Mouse (Mus musculus): ENCODE results near the gene Fam71e1.

- no peak for TF ChIP-seq CTCF (IDR thresholded peaks at IDR 0.05; ENCODE audit: extremely low read depth, insufficient read depth, insufficient read length, insufficient replicate concordance)
- no peak for TF ChIP-seq POLR2A (IDR thresholded peaks at IDR 0.05; ENCODE audit: low read depth, low read length)
These were observed 34.7 kb upstream of the Fam71e1 start for GRCm38 (mm10) chr7:44461503-44462217.

All from spleen, adult 2 months (tissue).